Mouse (Mus musculus): ENCODE data around the gene Mgll. TPM values are rescaled to one million over a fixed set of nuclear protein-coding genes. Genes with fewer than 3 reads are reported as not detected.

Mgll gene
- total RNA-seq, 2 experiments from 2014 or later, result 193 to 231 TPM

GRCm38 (mm10) chr6:88763518-88764077 is 39.4 kb downstream of the Mgll start:
- intact Hi-C loops (cut with DNase I), result loop anchor here (5.0 kb wide), 1 partner anchor 36 kb away; no protein-coding TSS in a partner anchor
- DNase-seq (ENCODE audit: low spot score in 2 of 2), result no peak

- DNase-seq (ENCODE audit: low spot score in 2 of 2), result no peak
- intact Hi-C loops (cut with DNase I), result loop anchor here (5.0 kb wide), 1 partner anchor 37 kb away; no protein-coding TSS in a partner anchor
These were observed 40.1 kb downstream of the Mgll start for GRCm38 (mm10) chr6:88764281-88764680.

DNA sequence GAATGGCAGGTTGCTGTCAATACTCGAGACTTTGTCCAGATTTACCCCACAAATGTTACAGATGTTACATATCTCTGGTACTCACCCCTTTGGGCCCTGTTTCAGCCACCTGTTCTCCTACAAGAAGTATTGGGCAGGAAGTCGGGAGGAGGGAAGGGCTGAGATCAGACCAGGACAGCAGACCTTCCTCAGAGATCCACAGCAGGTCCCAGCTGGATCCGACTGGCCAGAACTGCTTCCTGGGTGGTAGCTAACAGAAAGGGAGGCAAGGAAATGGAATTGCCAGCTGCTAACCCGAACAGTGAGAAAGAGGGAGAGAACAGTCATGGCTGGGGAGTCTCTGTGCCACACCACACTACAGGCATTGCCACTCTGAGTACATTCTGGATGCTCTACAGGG is 43.5 kb downstream of the Mgll start:
- intact Hi-C loops (cut with DNase I), result no loop called here
- DNase-seq (ENCODE audit: low spot score in 2 of 2), result no peak

- intact Hi-C loops (cut with DNase I), result no loop called here
- DNase-seq (ENCODE audit: low spot score in 2 of 2), result no peak
These were observed 45.5 kb downstream of the Mgll start for GRCm38 (mm10) chr6:88769723-88770122.

DNA sequence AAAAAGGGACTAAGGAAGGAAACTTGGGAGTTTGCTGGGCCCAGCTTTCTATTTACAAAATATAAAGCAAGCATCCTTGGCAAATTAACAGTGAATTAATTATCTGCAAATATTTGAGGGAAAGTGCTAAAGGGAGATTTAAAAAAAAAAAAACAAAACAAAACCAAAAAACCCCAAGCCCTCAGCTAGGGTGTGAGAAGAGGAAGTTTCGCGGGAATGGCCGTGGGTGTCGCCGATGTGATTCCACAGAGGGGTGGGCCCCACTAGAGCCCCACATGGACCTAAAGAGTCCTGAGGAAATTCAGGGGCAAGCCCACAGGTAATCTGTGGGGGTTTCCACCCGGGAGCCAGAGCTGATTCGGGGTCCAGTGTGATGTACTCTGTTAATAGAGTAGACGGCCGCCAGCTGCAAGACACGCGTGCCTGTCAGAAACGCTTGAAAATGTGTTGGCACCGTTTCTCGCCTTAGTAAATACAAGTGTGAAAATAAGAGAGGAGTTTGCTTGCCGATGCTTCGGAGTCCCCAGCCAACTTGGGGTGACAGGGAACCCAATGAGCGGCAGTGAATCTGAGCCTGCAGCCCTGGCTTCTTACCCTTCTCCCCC is 46.2 kb downstream of the Mgll start:
- intact Hi-C loops (cut with DNase I), result no loop called here
- DNase-seq (ENCODE audit: low spot score in 2 of 2), result no peak

DNA sequence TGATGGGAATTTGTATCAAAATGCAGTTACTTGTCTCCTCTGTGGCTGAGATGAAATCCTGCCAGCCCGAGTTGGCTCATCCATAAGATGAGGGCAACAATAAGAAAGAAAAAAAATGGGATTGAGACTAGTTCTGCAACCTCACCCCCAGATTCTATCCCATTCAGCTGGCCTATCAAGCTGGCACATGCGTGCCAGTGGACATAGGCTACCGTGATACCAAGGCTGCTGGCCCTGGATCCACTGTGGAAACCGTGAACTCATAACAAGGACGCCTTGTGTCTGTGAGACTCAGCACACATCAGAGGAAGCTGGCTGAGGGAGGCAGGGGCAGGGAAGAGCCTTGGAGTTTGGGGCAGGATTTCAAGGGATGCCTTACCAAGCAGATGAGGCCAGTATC is 46.8 kb downstream of the Mgll start:
- DNase-seq (ENCODE audit: low spot score in 2 of 2), result no peak
- intact Hi-C loops (cut with DNase I), result no loop called here

GRCm38 (mm10) chr6:88772041-88772440 is 47.8 kb downstream of the Mgll start:
- DNase-seq (ENCODE audit: low spot score in 2 of 2), result no peak
- intact Hi-C loops (cut with DNase I), result no loop called here

DNA sequence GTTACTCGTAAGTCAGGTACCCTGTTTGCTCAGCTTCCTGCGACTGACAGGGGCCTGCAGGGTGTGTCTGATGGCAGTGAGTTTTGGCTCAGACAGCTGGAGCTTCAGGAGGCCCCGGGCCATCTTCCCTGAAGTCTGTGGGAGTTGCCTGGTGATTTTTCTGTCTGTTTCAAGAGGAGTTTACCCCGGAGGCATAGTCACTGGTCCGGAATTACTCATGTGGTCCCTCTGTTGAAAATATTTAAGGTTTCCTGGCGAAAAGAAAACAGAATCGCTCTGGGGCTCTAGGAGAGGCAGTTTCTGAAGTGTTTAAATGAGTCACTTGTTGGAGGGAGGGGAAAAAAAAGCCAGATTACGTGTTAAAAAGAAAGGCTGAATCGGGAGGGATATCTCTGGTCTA is 49.8 kb downstream of the Mgll start:
- DNase-seq (ENCODE audit: low spot score in 2 of 2), result no peak
- intact Hi-C loops (cut with DNase I), result no loop called here

DNA sequence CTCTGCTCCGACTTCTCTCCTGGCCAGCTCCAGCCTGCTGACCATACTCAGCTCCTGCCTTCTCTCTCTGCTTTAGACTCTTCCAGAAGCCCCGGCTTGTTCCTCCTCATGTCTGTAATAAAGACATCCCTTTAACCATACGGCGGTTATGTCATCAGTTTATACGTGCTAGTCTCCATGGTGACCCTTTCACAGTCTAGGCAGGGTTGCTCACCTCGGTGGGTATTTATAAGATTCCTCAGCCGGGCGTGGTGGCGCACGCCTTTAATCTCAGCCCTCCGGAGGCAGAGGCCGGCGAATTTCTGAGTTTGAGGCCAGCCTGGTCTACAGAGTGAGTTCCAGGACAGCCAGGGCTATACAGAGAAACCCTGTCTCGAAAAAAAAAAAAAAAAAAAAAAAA is 51.1 kb downstream of the Mgll start:
- intact Hi-C loops (cut with DNase I), result no loop called here

GRCm38 (mm10) chr6:88776336-88776923 is 52.2 kb downstream of the Mgll start:
- DNase-seq (ENCODE audit: low spot score in 2 of 2), result no peak
- intact Hi-C loops (cut with DNase I), result no loop called here

More for the DNA sequence above, 51.1 kb downstream of the Mgll start:
- no peak for DNase-seq (ENCODE audit: low spot score in 2 of 2)

- intact Hi-C loops (cut with DNase I), result no loop called here
- DNase-seq (ENCODE audit: low spot score in 2 of 2), result no peak
These were observed 52.8 kb downstream of the Mgll start for GRCm38 (mm10) chr6:88776964-88777363.

GRCm38 (mm10) chr6:88778047-88778688 is 54.0 kb downstream of the Mgll start:
- DNase-seq (ENCODE audit: low spot score in 2 of 2), result no peak
- intact Hi-C loops (cut with DNase I), result no loop called here

DNA sequence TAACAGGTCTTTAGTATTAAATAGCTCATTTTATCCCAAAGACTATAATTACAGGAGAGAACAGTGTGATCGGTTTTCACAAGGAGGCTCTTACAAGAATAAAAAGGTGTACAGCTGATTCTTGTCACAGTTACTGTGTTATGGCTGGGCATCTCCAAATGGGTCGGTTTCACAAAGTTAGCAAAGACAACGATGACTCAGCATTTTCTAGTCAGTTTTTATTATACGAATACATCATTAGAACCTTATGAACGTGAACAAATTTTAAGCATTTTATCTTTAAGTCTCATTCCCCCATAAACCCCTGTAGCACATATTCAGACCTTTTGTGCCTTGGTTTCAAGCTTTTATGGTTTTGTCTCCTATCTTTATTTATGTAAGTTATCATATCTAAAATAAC is 55.5 kb downstream of the Mgll start:
- no peak for DNase-seq (ENCODE audit: low spot score in 2 of 2)
- intact Hi-C loops (cut with DNase I), result no loop called here

DNA sequence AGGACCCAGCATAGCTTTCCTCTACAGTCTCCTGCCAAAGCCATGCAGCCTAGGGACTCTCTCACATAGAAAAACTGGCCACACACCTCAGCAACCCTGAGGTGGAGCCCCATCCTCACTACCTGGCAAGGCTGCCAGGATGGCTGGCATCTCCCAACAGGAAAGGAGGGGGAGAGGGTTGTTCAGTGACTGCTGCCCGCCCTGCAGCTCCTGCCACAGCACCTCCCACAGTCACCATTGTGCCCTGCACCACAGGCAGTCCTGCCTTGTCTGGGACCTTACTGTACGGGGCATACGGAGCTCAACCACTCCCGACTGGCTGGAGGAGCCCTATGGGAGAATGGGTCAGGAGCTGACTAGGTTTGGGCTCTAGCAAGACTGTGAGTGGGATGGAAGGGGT is 57.7 kb downstream of the Mgll start:
- intact Hi-C loops (cut with DNase I), result no loop called here
- DNase-seq (ENCODE audit: low spot score in 2 of 2), result no peak

GRCm38 (mm10) chr6:88782981-88783397 is 58.8 kb downstream of the Mgll start:
- intact Hi-C loops (cut with DNase I), result no loop called here
- no peak for DNase-seq (ENCODE audit: low spot score in 2 of 2)

DNA sequence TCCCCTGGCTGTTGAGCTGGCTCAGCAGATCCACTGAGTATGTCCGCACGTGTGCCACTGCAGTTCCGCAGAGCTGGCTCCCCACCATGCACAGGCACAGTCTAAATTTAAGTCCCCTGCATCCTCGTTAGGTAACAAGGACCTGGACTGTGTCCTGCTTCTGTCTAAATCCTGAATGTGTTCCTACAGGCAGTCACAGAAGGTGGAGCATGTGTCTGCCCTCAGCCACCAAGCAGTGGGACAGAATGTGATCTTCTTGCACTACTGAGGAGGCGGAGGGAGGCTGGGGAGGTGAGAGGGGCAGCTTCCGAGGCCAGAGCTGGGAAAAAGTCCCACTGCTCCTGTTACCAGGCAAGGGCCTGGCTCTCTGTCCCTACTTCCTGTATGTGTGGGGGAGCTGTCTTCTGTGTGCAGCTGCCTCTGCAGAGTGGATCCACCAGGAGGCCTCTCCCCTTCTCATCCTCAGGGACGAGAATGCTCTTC is 60.5 kb downstream of the Mgll start:
- peak; percentile 66 to 69 for DNase-seq (ENCODE audit: low spot score in 2 of 2)
- intact Hi-C loops (cut with DNase I), result no loop called here

GRCm38 (mm10) chr6:88785331-88785730 is 61.1 kb downstream of the Mgll start:
- DNase-seq (ENCODE audit: low spot score in 2 of 2), result no peak
- intact Hi-C loops (cut with DNase I), result no loop called here

- intact Hi-C loops (cut with DNase I), result no loop called here
- DNase-seq (ENCODE audit: low spot score in 2 of 2), result peak in 1 of 2 experiments; percentile 36
These were observed 61.8 kb downstream of the Mgll start for GRCm38 (mm10) chr6:88785781-88786542.

GRCm38 (mm10) chr6:88786732-88787445 is 62.7 kb downstream of the Mgll start:
- DNase-seq (ENCODE audit: low spot score in 2 of 2), result peak; percentile 59 to 61
- intact Hi-C loops (cut with DNase I), result no loop called here
